Mouse (Mus musculus): ENCODE results near the gene Adcy1. TPM values are rescaled to one million over a fixed set of nuclear protein-coding genes. Genes with fewer than 3 reads are reported as not detected.
"Not testable (repeated sequence)": the region's sequence is repeated elsewhere in the genome, so short reads cannot be mapped to it uniquely, and the experiment has no call there.

Adcy1 gene
- polyA plus RNA-seq, 1 experiment from 2014 or later: 1.2 TPM

GRCm38 (mm10) chr11:7203846-7204245 is 140.6 kb downstream of the Adcy1 start:
- H3K36me3 ChIP-seq: peaks cover 9% of the 10 kb centered on the region
- peaks cover 10% of the 10 kb centered on the region for H3K4me1 ChIP-seq
- H3K9me3 ChIP-seq: no peaks in the 10 kb centered on the region
- H3K9ac ChIP-seq: no peak overlapping the region
- no peak overlapping the region for H3K4me2 ChIP-seq
- H3K27me3 ChIP-seq: no peaks in the 10 kb centered on the region
- H3K27ac ChIP-seq: no peak overlapping the region
- WGBS: 89% methylated on average over 9 of the region's 9 CpGs
- no peak overlapping the region for H3K4me3 ChIP-seq
- no peak for ATAC-seq (ENCODE audit: insufficient number of reproducible peaks, insufficient read depth, low FRiP score, low TSS enrichment, low read depth)

- Histone ChIP-seq H3K4me2 (peak overlapping the region; percentile 94), H3K4me3 (no peak overlapping the region)
- no peak for ATAC-seq (ENCODE audit: insufficient number of reproducible peaks, insufficient read depth, low FRiP score, low TSS enrichment, low read depth)
These were observed 147.1 kb downstream of the Adcy1 start for GRCm38 (mm10) chr11:7210343-7210742.

GRCm38 (mm10) chr11:7211211-7211610 is 147.9 kb downstream of the Adcy1 start:
- Histone ChIP-seq H3K27me3 (peaks cover 33% of the 10 kb centered on the region), H3K27ac (no peak overlapping the region), H3K9me3 (no peaks in the 10 kb centered on the region), H3K4me2 (peak overlapping the region; percentile 94), H3K4me3 (peak overlapping the region; percentile 29), H3K9ac (peak overlapping the region; percentile 44; the same call in 1 of the 2 replicates), H3K4me1 (peaks cover 35% of the 10 kb centered on the region), H3K36me3 (peaks cover 20% of the 10 kb centered on the region)
- ATAC-seq (ENCODE audit: insufficient number of reproducible peaks, insufficient read depth, low FRiP score, low TSS enrichment, low read depth): no peak
- WGBS: 14% methylated on average over 9 of the region's 9 CpGs

More at GRCm38 (mm10) chr11:7210343-7210742, 147.1 kb downstream of the Adcy1 start:
- 17% methylated on average over 6 of the region's 6 CpGs for WGBS
- peaks cover 30% of the 10 kb centered on the region for H3K4me1 ChIP-seq
- H3K9ac ChIP-seq: no peak overlapping the region
- peaks cover 20% of the 10 kb centered on the region for H3K36me3 ChIP-seq
- H3K9me3 ChIP-seq: no peaks in the 10 kb centered on the region
- no peak overlapping the region for H3K27ac ChIP-seq
- H3K27me3 ChIP-seq: peaks cover 33% of the 10 kb centered on the region

- Histone ChIP-seq H3K27me3 (peaks cover 33% of the 10 kb centered on the region), H3K27ac (peak overlapping the region; percentile 72), H3K9me3 (no peaks in the 10 kb centered on the region), H3K36me3 (peaks cover 20% of the 10 kb centered on the region), H3K4me1 (peaks cover 42% of the 10 kb centered on the region), H3K4me3 (peak overlapping the region; percentile 67), H3K9ac (peak overlapping the region; percentile 81), H3K4me2 (peak overlapping the region; percentile 94)
- 7% methylated on average over 17 of the region's 17 CpGs for WGBS
- no peak for ATAC-seq (ENCODE audit: insufficient number of reproducible peaks, insufficient read depth, low FRiP score, low TSS enrichment, low read depth)
These were observed 149.0 kb downstream of the Adcy1 start for GRCm38 (mm10) chr11:7212126-7212798.

- Histone ChIP-seq H3K27ac (peak overlapping the region; percentile 72), H3K9me3 (no peaks in the 10 kb centered on the region), H3K4me3 (peak overlapping the region; percentile 67), H3K4me1 (peaks cover 42% of the 10 kb centered on the region), H3K36me3 (peaks cover 17% of the 10 kb centered on the region), H3K4me2 (peak overlapping the region; percentile 94), H3K9ac (peak overlapping the region; percentile 81), H3K27me3 (peaks cover 33% of the 10 kb centered on the region)
- no peak for ATAC-seq (ENCODE audit: insufficient number of reproducible peaks, insufficient read depth, low FRiP score, low TSS enrichment, low read depth)
- 1% methylated on average over 17 of the region's 19 CpGs for WGBS
These were observed 149.8 kb downstream of the Adcy1 start for GRCm38 (mm10) chr11:7213161-7213500.

- Histone ChIP-seq H3K4me1 (peaks cover 42% of the 10 kb centered on the region), H3K27ac (peak within 1 kb of the TSS; percentile 72), H3K27me3 (peaks cover 33% of the 10 kb centered on the region), H3K4me3 (peak within 1 kb of the TSS; percentile 67), H3K9ac (peak within 1 kb of the TSS; percentile 81), H3K36me3 (peaks cover 12% of the 10 kb centered on the region), H3K9me3 (no peaks in the 10 kb centered on the region), H3K4me2 (peak within 1 kb of the TSS; percentile 94)
- under 1% methylated on average over 97 of the region's 104 CpGs for WGBS
- peak; percentile 78 for ATAC-seq (ENCODE audit: insufficient number of reproducible peaks, insufficient read depth, low FRiP score, low TSS enrichment, low read depth)
These were observed 150.4 kb downstream of the Adcy1 start, which contains the start of gene Igfbp3 for GRCm38 (mm10) chr11:7213501-7214341. Gene Igfbp3 (minus strand): TSS chr11:7213923.

- 1% methylated on average over 12 of the region's 12 CpGs for WGBS
- peak overlapping the region; percentile 67 for H3K4me3 ChIP-seq
- no peak for ATAC-seq (ENCODE audit: insufficient number of reproducible peaks, insufficient read depth, low FRiP score, low TSS enrichment, low read depth)
These were observed 151.0 kb downstream of the Adcy1 start for GRCm38 (mm10) chr11:7214342-7214660.

GRCm38 (mm10) chr11:7214761-7215160 is 151.5 kb downstream of the Adcy1 start:
- ATAC-seq (ENCODE audit: insufficient number of reproducible peaks, insufficient read depth, low FRiP score, low TSS enrichment, low read depth): no peak
- 5% methylated on average over 14 of the region's 14 CpGs for WGBS
- H3K4me2 ChIP-seq: peak overlapping the region; percentile 94
- H3K9ac ChIP-seq: no peak overlapping the region
- H3K9me3 ChIP-seq: no peaks in the 10 kb centered on the region
- peaks cover 33% of the 10 kb centered on the region for H3K27me3 ChIP-seq
- peak overlapping the region; percentile 67; the same call in 1 of the 2 replicates for H3K4me3 ChIP-seq
- H3K36me3 ChIP-seq: 0 out of 2 replicates have a peak, but pooled peaks cover 1% of the 10 kb centered on the region
- peaks cover 42% of the 10 kb centered on the region for H3K4me1 ChIP-seq
- H3K27ac ChIP-seq: no peak overlapping the region

More at GRCm38 (mm10) chr11:7214342-7214660, 151.0 kb downstream of the Adcy1 start:
- H3K27me3 ChIP-seq: peaks cover 33% of the 10 kb centered on the region
- peaks cover 6% of the 10 kb centered on the region for H3K36me3 ChIP-seq
- peak overlapping the region; percentile 94 for H3K4me2 ChIP-seq
- peaks cover 42% of the 10 kb centered on the region for H3K4me1 ChIP-seq
- H3K9ac ChIP-seq: peak overlapping the region; percentile 81; the same call in 1 of the 2 replicates
- H3K9me3 ChIP-seq: no peaks in the 10 kb centered on the region
- H3K27ac ChIP-seq: no peak overlapping the region; the same call in 1 of the 2 replicates

GRCm38 (mm10) chr11:7215703-7216102 is 152.4 kb downstream of the Adcy1 start:
- no peaks in the 10 kb centered on the region for H3K9me3 ChIP-seq
- peaks cover 39% of the 10 kb centered on the region for H3K4me1 ChIP-seq
- H3K4me2 ChIP-seq: no peak overlapping the region
- H3K4me3 ChIP-seq: no peak overlapping the region
- H3K27me3 ChIP-seq: peaks cover 33% of the 10 kb centered on the region
- H3K27ac ChIP-seq: no peak overlapping the region
- no peak for ATAC-seq (ENCODE audit: insufficient number of reproducible peaks, insufficient read depth, low FRiP score, low TSS enrichment, low read depth)
- H3K36me3 ChIP-seq: no peaks in the 10 kb centered on the region
- WGBS: 7% methylated on average over 8 of the region's 8 CpGs
- no peak overlapping the region for H3K9ac ChIP-seq

GRCm38 (mm10) chr11:7221826-7222225 is 158.5 kb downstream of the Adcy1 start:
- WGBS: 77% methylated on average over 8 of the region's 8 CpGs
- H3K9ac ChIP-seq; H3K4me2 ChIP-seq; H3K4me3 ChIP-seq; H3K36me3 ChIP-seq; H3K27ac ChIP-seq; H3K9me3 ChIP-seq; H3K27me3 ChIP-seq; ATAC-seq (ENCODE audit: insufficient number of reproducible peaks, insufficient read depth, low FRiP score, low TSS enrichment, low read depth): not testable (repeated sequence)
- H3K4me1 ChIP-seq: peaks cover 19% of the 10 kb centered on the region

- Histone ChIP-seq H3K36me3 (no peaks in the 10 kb centered on the region), H3K9ac (no peak overlapping the region), H3K9me3 (no peaks in the 10 kb centered on the region), H3K4me2 (no peak overlapping the region), H3K27me3 (no peaks in the 10 kb centered on the region), H3K27ac (peak overlapping the region; percentile 66; the same call in 1 of the 2 replicates), H3K4me1 (peaks cover 29% of the 10 kb centered on the region), H3K4me3 (no peak overlapping the region)
- ATAC-seq (ENCODE audit: insufficient number of reproducible peaks, insufficient read depth, low FRiP score, low TSS enrichment, low read depth): no peak
- 55% methylated on average over 2 of the region's 2 CpGs for WGBS
These were observed 162.9 kb downstream of the Adcy1 start for GRCm38 (mm10) chr11:7226200-7226599.

All from embryonic facial prominence, embryonic 13.5 days (tissue).